Mouse (Mus musculus): ENCODE data around the gene Btnl10.

GRCm38 (mm10) chr11:58897485-58897884 lies 20.2 kb upstream of the Btnl10 start:
- TF ChIP-seq CTCF (IDR thresholded peaks at IDR 0.05; ENCODE audit: insufficient read depth, low read length) (no peak), POLR2A (IDR thresholded peaks at IDR 0.05; ENCODE audit: borderline replicate concordance, extremely low read depth, low read depth, low read length) (no peak)

Data from lung, adult 2 months (tissue).